Mouse (Mus musculus): ENCODE results near the gene Ncor2.

Gene Ncor2

GRCm38 (mm10) chr5:125170107-125170842 lies 8.7 kb downstream of the Ncor2 start:
- DNase-seq (ENCODE audit: low spot score), result no peak

GRCm38 (mm10) chr5:125168101-125168500 lies 10.9 kb downstream of the Ncor2 start:
- DNase-seq (ENCODE audit: low spot score), result no peak

- DNase-seq (ENCODE audit: low spot score), result no peak
Observed at GRCm38 (mm10) chr5:125167524-125167923, 11.5 kb downstream of the Ncor2 start.

GRCm38 (mm10) chr5:125165993-125166392 lies 13.0 kb downstream of the Ncor2 start:
- no peak for DNase-seq (ENCODE audit: low spot score)

- DNase-seq (ENCODE audit: low spot score), result no peak
Observed at GRCm38 (mm10) chr5:125164465-125165167, 14.4 kb downstream of the Ncor2 start.

- no peak for DNase-seq (ENCODE audit: low spot score)
Observed at GRCm38 (mm10) chr5:125163441-125164050, 15.5 kb downstream of the Ncor2 start.

GRCm38 (mm10) chr5:125162461-125162860 lies 16.6 kb downstream of the Ncor2 start:
- no peak for DNase-seq (ENCODE audit: low spot score)

GRCm38 (mm10) chr5:125159804-125160405 lies 19.1 kb downstream of the Ncor2 start:
- DNase-seq (ENCODE audit: low spot score), result no peak

GRCm38 (mm10) chr5:125159293-125159692 lies 19.7 kb downstream of the Ncor2 start:
- no peak for DNase-seq (ENCODE audit: low spot score)

- DNase-seq (ENCODE audit: low spot score), result no peak
Observed at GRCm38 (mm10) chr5:125158232-125158961, 20.6 kb downstream of the Ncor2 start.

- DNase-seq (ENCODE audit: low spot score), result no peak
Observed at GRCm38 (mm10) chr5:125157375-125158033, 21.5 kb downstream of the Ncor2 start.

GRCm38 (mm10) chr5:125156418-125157205 lies 22.4 kb downstream of the Ncor2 start:
- DNase-seq (ENCODE audit: low spot score), result no peak

- no peak for DNase-seq (ENCODE audit: low spot score)
Observed at GRCm38 (mm10) chr5:125155451-125155850, 23.6 kb downstream of the Ncor2 start.

GRCm38 (mm10) chr5:125154989-125155388 lies 24.0 kb downstream of the Ncor2 start:
- DNase-seq (ENCODE audit: low spot score), result no peak

- DNase-seq (ENCODE audit: low spot score), result no peak
Observed at GRCm38 (mm10) chr5:125154178-125154577, 24.8 kb downstream of the Ncor2 start.

- DNase-seq (ENCODE audit: low spot score), result no peak
Observed at GRCm38 (mm10) chr5:125153201-125153816, 25.7 kb downstream of the Ncor2 start.

GRCm38 (mm10) chr5:125151872-125152534 lies 27.0 kb downstream of the Ncor2 start:
- DNase-seq (ENCODE audit: low spot score), result no peak

GRCm38 (mm10) chr5:125150951-125151564 lies 28.0 kb downstream of the Ncor2 start:
- DNase-seq (ENCODE audit: low spot score), result no peak

GRCm38 (mm10) chr5:125149142-125149541 lies 29.9 kb downstream of the Ncor2 start:
- no peak for DNase-seq (ENCODE audit: low spot score)

Data from layer of hippocampus, adult 9-10 months (tissue).